In the genomic region with DNA sequence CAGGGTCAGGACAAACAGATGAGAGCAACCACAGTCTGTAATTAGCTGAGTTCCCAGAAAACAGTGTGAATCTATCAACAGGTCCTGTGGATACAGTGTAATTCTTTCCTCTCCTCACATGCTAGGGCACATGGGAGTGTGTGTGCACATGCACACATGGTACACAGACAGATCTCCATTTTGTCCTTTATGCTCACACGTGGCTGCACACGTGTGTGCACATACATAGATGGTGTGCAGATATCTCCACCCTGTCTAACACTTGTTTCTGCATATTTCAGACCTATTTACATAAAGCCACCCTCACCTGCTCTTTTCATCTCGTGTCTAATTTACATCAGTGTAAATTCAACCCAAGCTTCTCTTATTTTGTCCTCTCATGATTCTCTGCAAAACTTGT, we compare ENCODE assay signal across 35 mouse cellular contexts.
"Had no signal": no experiment of that assay in that cellular context is flagged by ENCODE, and none has a peak within 500 bp of the region (broad histone marks: within the 10 kb centered on the region; RNA-seq: fewer than 3 reads in every experiment).

No protein-coding gene starts in this region.

- H3K27ac ChIP-seq: heart, embryonic 13.5 days; heart, embryonic 15.5 days; hindbrain, embryonic 10.5 days; hindbrain, embryonic 12.5 days; hindbrain, embryonic 13.5 days; hindbrain, embryonic 14.5 days; hindbrain, embryonic 15.5 days; hindbrain, postnatal 0 days; intestine, embryonic 15.5 days; kidney, embryonic 15.5 days; kidney, postnatal 0 days; layer of hippocampus, adult 2 months; left cerebral cortex, adult 2 months had no signal

- H3K4me2 ChIP-seq: heart, embryonic 11.5 days; heart, embryonic 12.5 days; heart, embryonic 13.5 days; heart, embryonic 15.5 days; hindbrain, embryonic 12.5 days; hindbrain, embryonic 13.5 days; hindbrain, embryonic 14.5 days; hindbrain, embryonic 15.5 days; intestine, embryonic 15.5 days; kidney, embryonic 15.5 days had no signal

- H3K4me3 ChIP-seq: heart, embryonic 12.5 days; heart, embryonic 13.5 days; heart, embryonic 15.5 days; hindbrain, embryonic 10.5 days; hindbrain, embryonic 12.5 days; hindbrain, embryonic 13.5 days; hindbrain, embryonic 15.5 days; intestine, embryonic 15.5 days; kidney, embryonic 15.5 days; layer of hippocampus, adult 2 months; left cerebral cortex, adult 2 months had no signal

- H3K27me3 ChIP-seq: heart, embryonic 12.5 days; heart, embryonic 13.5 days; heart, embryonic 15.5 days; hindbrain, embryonic 12.5 days; hindbrain, embryonic 13.5 days; hindbrain, embryonic 15.5 days; intestine, embryonic 15.5 days; kidney, embryonic 15.5 days had no signal

- H3K36me3 ChIP-seq: heart, embryonic 12.5 days; heart, embryonic 13.5 days; heart, embryonic 15.5 days; hindbrain, embryonic 10.5 days; hindbrain, embryonic 12.5 days; hindbrain, embryonic 13.5 days; hindbrain, embryonic 15.5 days; intestine, embryonic 15.5 days; kidney, embryonic 15.5 days had no signal

- DNase-seq: heart, postnatal 10 days; heart, postnatal 14 days; heart, postnatal 36 days; heart, postnatal 4 days; kidney, adult 11 months; kidney, adult 18-20 months; kidney, adult 2 months; kidney, adult 8-10 months; kidney, adult 9 months; kidney, postnatal 10 days; kidney, postnatal 14 days; kidney, postnatal 25 days; kidney, postnatal 36 days; kidney, postnatal 4 days; layer of hippocampus, adult 9-11 months; layer of hippocampus, postnatal 36 days had no signal

- H3K4me1 ChIP-seq: heart, embryonic 12.5 days; heart, embryonic 13.5 days; heart, embryonic 15.5 days; hindbrain, embryonic 10.5 days; hindbrain, embryonic 12.5 days; hindbrain, embryonic 13.5 days; hindbrain, embryonic 15.5 days; intestine, embryonic 15.5 days; kidney, embryonic 15.5 days had no signal

- H3K9me3 ChIP-seq: heart, embryonic 12.5 days; heart, embryonic 13.5 days; heart, embryonic 15.5 days; hindbrain, embryonic 10.5 days; hindbrain, embryonic 12.5 days; hindbrain, embryonic 13.5 days; hindbrain, embryonic 15.5 days; intestine, embryonic 15.5 days; kidney, embryonic 15.5 days had no signal

- H3K9ac ChIP-seq: heart, embryonic 12.5 days; heart, embryonic 13.5 days; heart, embryonic 15.5 days; hindbrain, embryonic 12.5 days; hindbrain, embryonic 13.5 days; hindbrain, embryonic 14.5 days; hindbrain, embryonic 15.5 days; intestine, embryonic 15.5 days; kidney, embryonic 15.5 days had no signal

- ATAC-seq: hindbrain, embryonic 16.5 days; hindbrain, postnatal 0 days; inflammation-experienced regulatory T-cells, adult 6 months; intestine, embryonic 15.5 days; intestine, embryonic 16.5 days; intestine, postnatal 0 days had no signal
